Mouse (Mus musculus) G1E-ER4 (cell line): ENCODE results near the gene Tnrc18. TPM values are rescaled to one million over a fixed set of nuclear protein-coding genes. Genes with fewer than 3 reads are reported as not detected.

Experiments
- GATA1 ChIP-seq: IDR thresholded peaks from one replicate; pipeline ENCODE4 v1.8.0; 2012; ENCODE audit warnings: low read length, inconsistent platforms
- polyA plus RNA-seq: library from polyadenylated mRNA; stranded (reverse); fragments of >175 nt; gene quantifications from 2 replicates; pipeline ENCODE4 v1.2.3, GENCODE M21; 2012

Gene Tnrc18
- polyA plus RNA-seq, 1 experiment, result 5.1 TPM

DNA sequence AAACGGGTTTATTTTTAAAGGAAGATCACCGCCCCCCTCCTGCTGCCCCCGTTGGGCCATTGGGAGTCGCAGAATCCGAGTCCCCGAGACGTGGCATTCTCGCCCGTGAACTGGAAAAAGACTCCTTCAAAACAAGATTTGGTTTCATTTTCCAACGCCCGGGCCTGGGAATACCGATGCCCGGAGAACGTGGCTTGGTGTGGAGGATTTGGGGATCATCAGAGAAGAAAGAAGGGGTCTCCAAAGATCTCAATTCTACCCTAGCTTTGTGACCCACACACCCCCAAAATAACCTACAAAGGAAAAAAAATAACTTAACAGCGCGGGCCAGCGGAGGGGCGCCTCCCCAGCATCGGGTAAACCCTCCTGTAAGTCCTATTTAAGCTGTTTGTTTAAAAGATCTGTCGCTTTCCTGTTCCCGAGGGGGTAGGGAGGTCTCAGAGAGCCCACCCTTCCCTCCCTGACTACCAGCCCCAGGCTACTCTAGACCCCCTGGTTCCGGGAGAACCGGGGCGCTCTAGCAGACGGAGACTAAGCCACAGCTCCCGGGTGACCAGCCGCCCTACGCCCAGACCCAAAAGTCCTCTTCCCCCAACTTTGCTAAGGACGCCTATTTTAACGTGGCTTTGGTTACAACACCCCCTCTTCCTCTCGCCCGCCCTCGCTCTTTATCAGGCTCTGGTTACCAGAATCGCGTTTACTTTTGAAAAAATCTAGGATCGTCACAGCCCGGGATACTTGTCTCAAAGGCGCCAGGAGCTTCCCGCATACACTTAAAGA is 1.2 kb downstream of the Tnrc18 start:
- TF ChIP-seq GATA1, result no peak

DNA sequence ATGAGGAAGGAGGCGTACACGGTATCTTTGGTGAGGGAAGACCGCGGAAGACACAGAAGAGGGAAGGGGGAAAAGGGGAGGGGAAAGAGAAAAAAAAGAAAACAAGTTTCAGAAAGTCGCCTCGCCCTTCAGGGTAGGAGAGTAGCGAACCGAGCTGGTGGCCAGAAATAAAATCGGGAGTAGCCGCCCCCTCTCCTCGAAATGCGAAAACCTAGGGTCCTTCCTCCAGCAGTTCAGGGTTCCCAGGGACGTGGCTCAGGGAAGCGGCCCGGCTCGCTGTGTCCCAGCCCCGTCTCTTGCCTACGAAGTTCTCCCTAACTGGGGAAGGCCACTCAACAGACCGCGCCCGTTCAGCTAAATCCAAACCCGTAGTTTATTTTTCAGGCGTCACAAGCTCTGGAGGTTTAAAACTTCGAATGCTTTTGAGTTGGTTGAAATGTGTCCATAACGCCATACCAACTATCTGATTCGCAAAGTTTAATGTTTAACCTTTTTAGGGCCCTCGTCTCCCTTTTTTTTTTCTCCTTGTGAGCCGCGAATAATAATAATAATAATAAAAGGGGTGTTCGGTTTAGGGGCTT is 2.0 kb downstream of the Tnrc18 start:
- TF ChIP-seq GATA1, result no peak

DNA sequence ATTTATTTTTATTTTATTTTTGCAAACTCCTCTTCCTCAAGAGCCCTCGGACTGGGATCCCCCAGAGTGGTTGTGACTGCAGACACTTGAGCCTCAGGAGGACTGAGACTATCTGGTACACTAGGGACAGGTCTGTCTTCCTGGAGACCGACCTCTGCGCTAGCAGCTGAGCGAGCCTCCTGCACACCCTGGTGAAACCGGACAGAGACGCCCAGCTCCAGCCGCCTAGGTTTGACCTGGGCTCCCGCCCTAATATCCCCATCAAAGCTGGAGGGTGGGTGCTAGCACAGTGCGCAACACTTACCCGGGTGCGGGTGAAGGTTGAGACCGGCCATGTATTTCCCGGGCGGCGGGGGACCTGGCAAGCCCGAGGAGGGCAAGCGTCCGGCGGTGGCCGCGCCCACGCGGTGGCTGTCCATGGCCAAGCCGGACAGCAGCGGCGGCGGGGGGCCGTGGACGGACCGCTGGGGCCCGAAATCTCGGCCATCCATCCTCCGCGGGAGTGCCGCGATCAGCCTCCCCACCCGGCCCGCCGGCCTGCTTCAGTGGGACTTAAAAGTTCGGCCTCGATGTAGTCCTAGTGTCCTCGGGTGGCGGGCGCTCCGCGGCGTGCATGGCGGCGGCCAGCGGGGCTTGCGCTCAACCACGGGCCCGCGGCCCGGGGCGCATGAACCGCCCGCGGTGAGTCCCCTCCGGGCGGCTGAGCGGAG is 2.6 kb downstream of the Tnrc18 start:
- TF ChIP-seq GATA1, result no peak

DNA sequence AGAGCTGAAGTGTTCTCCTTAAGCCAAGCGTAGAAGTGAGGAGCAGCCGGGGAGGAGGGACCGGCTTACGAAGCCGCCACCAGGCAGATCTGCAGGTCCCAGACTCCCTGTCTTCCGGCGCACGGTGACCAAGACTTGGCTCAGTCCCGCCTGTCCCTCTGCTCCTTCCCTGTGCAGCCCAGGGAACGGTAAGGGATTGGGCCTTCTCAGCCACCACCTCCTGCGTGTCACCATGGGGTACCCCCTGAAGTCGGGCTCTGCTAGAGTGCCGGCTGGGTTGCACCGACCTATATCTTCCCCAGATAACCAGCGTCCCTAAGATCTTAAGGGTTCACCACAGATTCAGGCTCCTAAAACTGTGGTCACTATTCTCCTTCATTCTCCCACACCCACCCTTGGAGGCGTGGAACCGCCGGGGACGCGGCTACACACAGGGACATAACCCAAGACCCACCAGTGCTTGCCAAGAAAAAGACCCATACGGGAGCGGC is 3.3 kb downstream of the Tnrc18 start:
- no peak for TF ChIP-seq GATA1

DNA sequence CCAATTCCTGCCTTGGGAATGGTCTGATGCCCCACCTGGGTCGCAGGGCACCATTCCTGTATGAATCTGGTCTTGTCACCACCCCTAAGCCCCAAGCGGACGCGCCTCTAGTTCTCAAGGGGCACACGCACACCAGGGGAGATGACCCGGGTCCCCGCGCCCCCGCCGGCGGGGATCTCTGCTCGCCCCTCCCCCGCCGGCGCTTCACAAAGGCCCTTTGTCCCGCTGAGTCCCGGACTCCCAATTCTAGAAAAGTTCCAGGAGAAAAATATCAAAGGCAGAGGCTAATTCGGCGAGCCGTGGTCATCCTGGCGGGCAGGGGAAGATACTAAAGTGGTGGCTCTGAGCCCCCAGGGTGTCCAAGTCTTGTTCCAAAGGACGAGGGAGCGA is 3.7 kb downstream of the Tnrc18 start:
- no peak for TF ChIP-seq GATA1

DNA sequence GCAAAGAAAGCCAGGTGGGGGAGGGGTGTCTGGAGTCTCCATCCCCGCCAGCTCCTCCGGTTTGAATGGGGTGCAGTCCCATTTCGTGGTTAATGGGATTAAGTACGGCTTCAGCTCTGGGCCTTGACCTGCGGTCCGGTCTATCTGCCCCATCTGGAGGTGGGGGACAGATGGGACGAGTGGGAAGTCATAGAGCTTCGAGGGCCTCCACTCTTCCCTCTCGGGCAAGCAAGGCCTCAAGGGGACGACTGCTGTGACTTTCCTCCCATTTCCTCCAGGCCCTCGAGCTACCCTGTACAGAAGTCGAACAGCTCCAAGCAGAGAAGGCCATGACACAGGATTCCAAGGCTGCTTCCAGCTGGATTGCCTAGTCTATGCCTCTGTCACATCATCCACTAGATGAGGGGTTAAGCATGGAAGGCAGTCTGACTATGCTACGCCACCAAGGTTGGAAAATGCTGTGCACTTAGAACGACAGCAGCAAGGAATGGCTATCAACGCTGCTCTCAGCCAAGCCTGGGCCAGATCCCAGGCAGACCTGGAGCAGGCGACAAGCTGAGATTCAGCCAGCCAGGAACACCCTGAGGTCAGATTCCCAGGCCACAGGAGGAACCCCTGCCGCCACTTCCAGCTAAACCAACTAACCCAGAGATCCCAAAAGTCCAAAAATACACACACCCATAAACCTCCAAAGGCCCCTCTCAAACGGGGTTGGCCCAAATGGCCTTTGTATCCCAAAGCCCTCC is 4.3 kb downstream of the Tnrc18 start:
- no peak for TF ChIP-seq GATA1

DNA sequence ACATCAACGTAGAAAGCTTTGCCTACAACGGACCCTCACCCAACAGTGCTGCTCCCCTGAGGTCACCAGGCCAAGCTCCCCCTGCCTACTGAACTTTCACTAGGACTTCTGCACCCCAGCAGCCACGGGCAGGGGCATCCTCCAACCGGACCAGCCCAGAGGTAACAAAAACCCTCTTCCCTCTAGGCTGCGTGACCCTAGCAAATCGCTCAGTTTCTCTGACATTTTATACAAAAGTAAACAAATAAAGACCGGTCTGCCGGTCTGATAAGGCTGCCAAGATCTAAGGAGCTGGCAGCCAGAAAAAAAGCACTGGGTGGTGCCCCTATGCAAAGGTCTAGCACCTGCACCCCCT is 4.9 kb downstream of the Tnrc18 start:
- TF ChIP-seq GATA1, result no peak

DNA sequence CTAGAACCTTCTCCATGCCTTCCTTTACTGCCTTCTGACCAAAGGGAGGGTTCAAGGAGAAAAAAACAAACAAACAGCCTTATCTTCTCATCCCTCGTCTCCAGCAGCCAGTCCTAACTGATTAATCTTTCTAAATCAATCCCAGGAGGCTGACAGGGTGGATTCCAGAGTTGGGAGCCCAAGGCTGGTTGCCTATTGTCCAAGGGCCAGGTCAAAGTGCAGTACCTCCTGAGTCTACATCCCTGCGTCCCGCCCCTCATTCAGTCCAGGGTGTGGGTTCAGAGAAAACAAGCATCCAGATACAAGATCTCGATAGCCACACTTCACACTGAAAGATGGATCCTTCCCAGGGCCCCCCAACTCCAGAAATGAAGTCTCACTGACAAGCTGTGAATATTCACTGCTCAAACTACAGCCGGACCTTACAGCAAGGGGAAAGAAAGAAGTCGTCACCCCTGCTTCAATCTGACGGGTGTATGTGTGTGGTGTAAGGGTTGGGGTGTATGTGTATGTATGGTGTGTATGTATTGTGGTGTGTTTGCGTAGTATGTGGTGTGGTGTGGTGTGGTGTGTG is 5.5 kb downstream of the Tnrc18 start:
- TF ChIP-seq GATA1, result no peak

DNA sequence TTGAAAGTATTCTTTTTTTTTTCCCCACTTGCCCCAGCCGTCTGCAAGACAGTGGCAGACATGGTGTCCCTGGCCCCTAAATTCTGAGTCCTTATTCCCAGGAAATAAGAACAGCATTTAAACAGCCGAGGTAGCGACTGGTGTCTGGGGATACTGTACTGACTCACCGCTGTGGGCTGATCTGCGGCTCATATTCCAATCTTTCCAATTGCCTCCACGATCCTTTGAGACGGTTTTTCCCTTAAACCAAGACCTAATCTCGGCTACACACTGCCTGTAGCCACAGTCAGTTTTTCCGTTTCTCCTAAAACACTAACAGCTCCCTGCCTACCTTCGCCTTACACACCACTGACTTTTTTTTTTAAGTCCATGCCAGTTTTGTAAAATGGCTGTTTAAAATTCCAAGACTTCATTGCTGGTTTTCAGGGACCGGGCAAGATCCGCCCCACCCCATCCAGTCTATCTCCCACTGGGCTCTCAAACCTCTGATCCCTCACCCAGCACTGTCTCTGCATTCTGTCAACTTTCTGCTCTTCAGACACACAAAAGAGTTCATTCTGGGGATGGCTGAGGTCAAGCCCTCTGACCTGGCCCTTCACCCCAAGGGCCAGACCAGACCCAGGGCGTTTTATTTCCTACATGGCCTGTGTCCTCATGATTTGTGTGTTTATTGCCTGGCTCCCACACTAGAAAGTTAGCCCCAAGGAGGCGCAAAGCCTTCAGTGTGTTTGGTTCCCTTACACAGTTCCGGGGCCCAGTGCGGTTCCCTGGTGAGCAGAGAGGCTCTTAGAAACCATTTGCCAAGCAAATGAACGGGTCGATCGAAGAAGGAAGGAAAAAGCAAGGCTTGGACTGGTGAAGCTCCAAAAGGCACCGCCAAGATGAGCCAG is 6.5 kb downstream of the Tnrc18 start:
- TF ChIP-seq GATA1, result no peak

DNA sequence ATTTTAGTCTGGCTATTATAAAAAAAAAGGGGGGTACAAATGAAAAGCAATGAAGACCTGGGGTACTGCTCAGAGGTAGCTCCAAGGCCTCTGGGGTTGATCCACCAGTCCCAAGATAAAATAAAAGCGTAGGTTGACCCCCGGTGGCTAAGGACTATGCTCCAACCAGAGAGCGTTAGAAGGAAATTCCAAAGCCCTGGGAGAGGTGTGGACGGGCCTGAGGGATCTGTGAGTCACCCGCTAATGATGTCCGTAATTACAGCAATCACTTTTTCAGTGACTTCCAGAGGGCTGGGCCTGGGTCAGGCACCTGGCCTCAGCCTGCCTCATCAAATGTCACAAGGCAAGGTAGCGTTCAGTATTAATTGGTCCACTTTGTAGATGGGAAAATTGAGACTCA is 9.8 kb downstream of the Tnrc18 start:
- TF ChIP-seq GATA1, result no peak

DNA sequence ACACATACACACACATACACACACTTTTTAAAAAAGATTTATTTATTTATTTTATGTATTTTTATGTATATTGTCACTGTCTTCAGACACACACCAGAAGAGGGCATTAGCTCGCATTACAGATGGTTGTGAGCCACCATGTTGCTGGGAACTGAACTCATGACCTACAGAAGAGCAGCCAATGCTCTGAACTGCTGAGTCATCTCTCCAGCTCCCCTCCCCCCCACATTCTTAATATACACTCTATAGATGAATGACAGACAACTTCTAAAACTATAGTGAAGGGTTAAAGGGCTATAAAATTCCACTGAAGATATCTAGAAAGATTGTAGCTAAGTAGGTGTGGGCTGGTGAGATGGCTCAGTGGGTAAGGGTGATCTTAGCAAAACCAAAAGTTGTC is 13.7 kb downstream of the Tnrc18 start:
- no peak for TF ChIP-seq GATA1

DNA sequence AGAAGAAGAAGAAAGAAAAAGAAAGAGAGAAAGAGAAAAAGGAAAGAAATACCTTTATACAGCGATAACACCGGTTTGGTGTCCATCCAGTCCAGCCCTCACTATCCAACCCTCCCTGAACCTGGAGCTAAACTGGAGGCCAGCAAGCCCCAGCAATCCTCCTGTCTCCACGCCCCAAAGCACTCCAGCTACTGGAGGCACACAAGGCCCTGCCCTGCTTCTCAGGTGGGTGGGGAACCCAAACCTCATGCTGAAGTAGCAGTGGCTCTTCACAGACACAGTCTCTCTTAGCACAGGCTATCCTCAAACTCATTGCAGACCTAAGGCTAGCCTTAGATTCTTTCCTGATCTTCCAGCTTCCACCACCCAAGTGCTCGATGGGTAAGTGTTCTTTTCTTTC is 14.6 kb downstream of the Tnrc18 start:
- TF ChIP-seq GATA1, result no peak

DNA sequence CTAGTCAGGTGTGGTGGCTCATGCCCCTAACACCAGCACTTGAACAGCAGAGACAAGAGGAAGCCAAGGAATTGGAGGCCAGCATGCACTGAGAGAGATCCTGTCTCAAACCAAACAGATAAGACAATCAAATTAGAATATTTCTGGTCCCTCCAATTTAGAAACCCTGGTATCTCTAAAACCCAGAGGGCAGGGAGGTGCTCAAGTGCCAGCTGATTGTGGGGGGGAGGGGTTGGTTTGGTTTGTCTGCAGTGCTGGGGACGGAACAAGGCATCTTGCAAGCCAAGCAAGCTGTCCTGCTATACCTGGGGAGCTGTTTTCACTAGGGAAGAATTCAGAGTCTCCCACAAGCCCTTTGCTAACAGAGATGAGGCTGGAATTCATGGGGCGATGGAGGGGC is 15.5 kb downstream of the Tnrc18 start:
- TF ChIP-seq GATA1, result no peak

DNA sequence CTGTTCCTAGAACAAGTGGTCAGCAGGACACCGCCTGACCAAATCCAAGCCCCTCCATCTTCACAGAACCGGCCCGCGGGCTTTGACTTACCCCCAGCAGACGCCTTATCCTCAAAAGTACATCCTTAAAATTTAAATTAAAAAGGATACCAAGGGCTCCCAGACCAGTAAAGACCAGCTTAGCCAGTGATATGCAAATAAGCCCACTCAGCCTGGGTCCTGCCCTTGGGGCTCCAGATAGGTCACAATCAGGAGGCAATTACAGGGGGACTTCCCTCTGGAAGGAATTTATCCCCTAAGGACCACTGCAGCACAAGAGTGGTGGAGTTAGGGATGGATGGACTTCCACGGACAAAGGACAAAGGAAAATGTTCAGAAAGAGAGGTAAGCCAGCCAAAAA is 16.8 kb downstream of the Tnrc18 start:
- TF ChIP-seq GATA1, result no peak

DNA sequence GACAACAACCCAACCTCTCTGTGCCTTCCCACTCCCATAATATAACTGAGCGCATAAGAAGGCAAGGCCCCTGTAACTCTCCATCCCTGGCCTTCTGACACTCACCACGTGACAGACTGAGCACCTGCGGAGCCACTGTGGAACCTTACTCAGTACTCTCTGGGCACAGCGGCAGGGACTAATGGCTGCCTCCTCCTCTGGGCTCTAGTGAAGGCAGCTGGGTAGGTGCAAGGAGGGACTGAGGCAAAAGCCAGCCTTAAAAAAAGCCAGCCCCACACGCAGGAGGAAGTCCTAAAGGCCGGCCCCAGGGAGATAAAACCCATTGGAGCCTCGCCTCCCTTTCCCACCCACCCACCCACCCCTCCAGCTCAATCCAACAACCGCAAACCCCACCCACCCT is 17.3 kb downstream of the Tnrc18 start:
- no peak for TF ChIP-seq GATA1
